Mouse (Mus musculus) limb, embryonic 14.5 days (tissue): ENCODE data around the gene Taar7a. TPM values are rescaled to one million over a fixed set of nuclear protein-coding genes. Genes with fewer than 3 reads are reported as not detected.
A peak's percentile ranks its signal among the peaks of the same experiment; 100 is the strongest.

Experiments
- ATAC-seq: fragments of 200-750 bp; cut with Nextera tagmentation; 2 replicates; pipeline ENCODE4 v1.8.0; 2017; ENCODE audit warnings: low read depth, moderate number of reproducible peaks, moderate TSS enrichment; ENCODE audit not compliant: low FRiP score
- DNase-seq: peaks from one replicate; pipeline ENCODE4 v3.0.0-alpha.2; 2015; ENCODE audit warnings: low spot score
- H3K27ac ChIP-seq: fragments of 300-500 bp; sonication (generic); replicated peaks from 2 replicates; pipeline ENCODE4 v1.5.1; 2014; ENCODE audit warnings: low read depth, mild to moderate bottlenecking, low read length, moderate library complexity, mixed read lengths
- H3K27me3 ChIP-seq: fragments of 300-500 bp; sonication (generic); 2 replicates; pipeline ENCODE4 v1.6.1; 2014; ENCODE audit warnings: low read length, mixed read lengths; ENCODE audit not compliant: control insufficient read depth, insufficient read depth
- H3K36me3 ChIP-seq: fragments of 300-500 bp; sonication (generic); 2 replicates; pipeline ENCODE4 v1.6.1; 2014; ENCODE audit warnings: mild to moderate bottlenecking, low read length, moderate library complexity, mixed read lengths; ENCODE audit not compliant: control insufficient read depth, insufficient read depth
- H3K4me1 ChIP-seq: fragments of 300-500 bp; sonication (generic); 2 replicates; pipeline ENCODE4 v1.6.1; 2014; ENCODE audit warnings: antibody characterized with exemption, low read length, mixed read lengths; ENCODE audit not compliant: control insufficient read depth, insufficient read depth
- H3K4me2 ChIP-seq: fragments of 300-500 bp; sonication (generic); replicated peaks from 2 replicates; pipeline ENCODE4 v1.6.1; 2014; ENCODE audit warnings: low read depth, mild to moderate bottlenecking, low read length, moderate library complexity; ENCODE audit not compliant: severe bottlenecking
- H3K4me3 ChIP-seq: fragments of 300-500 bp; sonication (generic); replicated peaks from 2 replicates; pipeline ENCODE4 v1.5.1; 2014; ENCODE audit warnings: low read length
- H3K9ac ChIP-seq: fragments of 300-500 bp; sonication (generic); 2 replicates; pipeline ENCODE4 v1.6.1; 2014; ENCODE audit warnings: mild to moderate bottlenecking, low read depth, low read length, moderate library complexity; ENCODE audit not compliant: severe bottlenecking
- H3K9me3 ChIP-seq: fragments of 300-500 bp; sonication (generic); 2 replicates; pipeline ENCODE4 v1.6.1; 2016; ENCODE audit warnings: low read length; ENCODE audit not compliant: control insufficient read depth
- POLR2A ChIP-seq: fragments of 200-500 bp; IDR thresholded peaks from 2 replicates; pipeline ENCODE4 v1.8.0; 2012; ENCODE audit warnings: inconsistent platforms, mild to moderate bottlenecking, moderate library complexity, borderline replicate concordance; ENCODE audit not compliant: insufficient read depth, insufficient read length; ENCODE audit errors: extremely low read depth
- WGBS: fragments of 180-500 bp; shearing (Covaris S2); extraction: QIAGEN DNeasy Blood & Tissue Kit; methylation state at CpG from one replicate; pipeline ENCODE4 v1.1.7; 2014; 5-methylcytosine and 5-hydroxymethylcytosine counted together
- polyA plus RNA-seq, 2 experiments: library from polyadenylated mRNA; depleted of rRNA in 1 of 2; stranded (reverse) in 1 of 2; unstranded in 1 of 2; fragments of >200 nt; fragmentation: Nextera tagmentation in 1 of 2; extraction: Ambion mirVana in 1 of 2; gene quantifications; 2 replicates each; pipeline versions ENCODE4 v1.2.1 to v1.2.3; 2012 to 2014

Gene Taar7a
- polyA plus RNA-seq, 2 experiments: not detected

GRCm38 (mm10) chr10:23963444-23963843, 29.8 kb downstream of the Taar7a start:
- no peak for TF ChIP-seq POLR2A
- ATAC-seq: no peak

GRCm38 (mm10) chr10:23960444-23960915, 32.8 kb downstream of the Taar7a start, which contains the start of gene Taar4:
TSS of gene Taar4 (plus strand) at chr10:23960494.
- no peak for TF ChIP-seq POLR2A
- ATAC-seq (no peak), DNase-seq (no peak)
- Histone ChIP-seq H3K27me3 (no peaks in the 10 kb centered on the region), H3K4me3 (no peak within 1 kb of the TSS), H3K9ac (no peak within 1 kb of the TSS), H3K9me3 (no peaks in the 10 kb centered on the region), H3K27ac (no peak within 1 kb of the TSS), H3K4me2 (no peak within 1 kb of the TSS), H3K36me3 (no peaks in the 10 kb centered on the region), H3K4me1 (no peaks in the 10 kb centered on the region)
- WGBS: 96% methylated on average over 13 of the region's 13 CpGs

More at GRCm38 (mm10) chr10:23963444-23963843, 29.8 kb downstream of the Taar7a start:
- H3K27me3 ChIP-seq: no peaks in the 10 kb centered on the region
- H3K4me1 ChIP-seq: no peaks in the 10 kb centered on the region
- H3K4me3 ChIP-seq: no peak overlapping the region
- H3K4me2 ChIP-seq: no peak overlapping the region
- no peaks in the 10 kb centered on the region for H3K9me3 ChIP-seq
- H3K9ac ChIP-seq: no peak overlapping the region
- peak; percentile 9 for DNase-seq
- H3K36me3 ChIP-seq: no peaks in the 10 kb centered on the region
- 28% methylated on average over 3 of the region's 3 CpGs for WGBS
- no peak overlapping the region for H3K27ac ChIP-seq

GRCm38 (mm10) chr10:23959071-23959470, 34.2 kb downstream of the Taar7a start:
- Histone ChIP-seq H3K36me3 (no peaks in the 10 kb centered on the region), H3K27ac (no peak overlapping the region), H3K4me1 (no peaks in the 10 kb centered on the region), H3K9ac (no peak overlapping the region), H3K4me2 (no peak overlapping the region), H3K27me3 (no peaks in the 10 kb centered on the region), H3K9me3 (no peaks in the 10 kb centered on the region), H3K4me3 (no peak overlapping the region)
- no peak for ATAC-seq
- WGBS: 46% methylated on average over 3 of the region's 3 CpGs
- TF ChIP-seq POLR2A: no peak
- no peak for DNase-seq

- Histone ChIP-seq H3K4me3 (no peak overlapping the region), H3K4me1 (no peaks in the 10 kb centered on the region), H3K4me2 (no peak overlapping the region), H3K27ac (no peak overlapping the region), H3K9ac (no peak overlapping the region), H3K9me3 (no peaks in the 10 kb centered on the region), H3K36me3 (no peaks in the 10 kb centered on the region), H3K27me3 (no peaks in the 10 kb centered on the region)
- 76% methylated on average over 6 of the region's 6 CpGs for WGBS
- no peak for TF ChIP-seq POLR2A
- DNase-seq: no peak
- ATAC-seq: no peak
Measured at GRCm38 (mm10) chr10:23951714-23952113, 41.6 kb downstream of the Taar7a start.

- H3K4me1 ChIP-seq: no peaks in the 10 kb centered on the region
- TF ChIP-seq POLR2A: no peak
- ATAC-seq (no peak), DNase-seq (no peak)
- no peak within 1 kb of the TSS for H3K4me3 ChIP-seq
- no peak within 1 kb of the TSS for H3K27ac ChIP-seq
- H3K9me3 ChIP-seq: no peaks in the 10 kb centered on the region
- no peak within 1 kb of the TSS for H3K4me2 ChIP-seq
- 85% methylated on average over 16 of the region's 16 CpGs for WGBS
- no peaks in the 10 kb centered on the region for H3K36me3 ChIP-seq
- no peak within 1 kb of the TSS for H3K9ac ChIP-seq
- no peaks in the 10 kb centered on the region for H3K27me3 ChIP-seq
Measured at GRCm38 (mm10) chr10:23949508-23950005, 43.7 kb downstream of the Taar7a start, which contains the start of gene Taar3. TSS of gene Taar3 (plus strand) at chr10:23949558.
